Mouse (Mus musculus): ENCODE measurements around the gene Pik3cd. TPM values are rescaled to one million over a fixed set of nuclear protein-coding genes. Genes with fewer than 3 reads are reported as not detected.

Gene Pik3cd
- polyA plus RNA-seq, 1 experiment from 2014 or later = 5.5 TPM

DNA sequence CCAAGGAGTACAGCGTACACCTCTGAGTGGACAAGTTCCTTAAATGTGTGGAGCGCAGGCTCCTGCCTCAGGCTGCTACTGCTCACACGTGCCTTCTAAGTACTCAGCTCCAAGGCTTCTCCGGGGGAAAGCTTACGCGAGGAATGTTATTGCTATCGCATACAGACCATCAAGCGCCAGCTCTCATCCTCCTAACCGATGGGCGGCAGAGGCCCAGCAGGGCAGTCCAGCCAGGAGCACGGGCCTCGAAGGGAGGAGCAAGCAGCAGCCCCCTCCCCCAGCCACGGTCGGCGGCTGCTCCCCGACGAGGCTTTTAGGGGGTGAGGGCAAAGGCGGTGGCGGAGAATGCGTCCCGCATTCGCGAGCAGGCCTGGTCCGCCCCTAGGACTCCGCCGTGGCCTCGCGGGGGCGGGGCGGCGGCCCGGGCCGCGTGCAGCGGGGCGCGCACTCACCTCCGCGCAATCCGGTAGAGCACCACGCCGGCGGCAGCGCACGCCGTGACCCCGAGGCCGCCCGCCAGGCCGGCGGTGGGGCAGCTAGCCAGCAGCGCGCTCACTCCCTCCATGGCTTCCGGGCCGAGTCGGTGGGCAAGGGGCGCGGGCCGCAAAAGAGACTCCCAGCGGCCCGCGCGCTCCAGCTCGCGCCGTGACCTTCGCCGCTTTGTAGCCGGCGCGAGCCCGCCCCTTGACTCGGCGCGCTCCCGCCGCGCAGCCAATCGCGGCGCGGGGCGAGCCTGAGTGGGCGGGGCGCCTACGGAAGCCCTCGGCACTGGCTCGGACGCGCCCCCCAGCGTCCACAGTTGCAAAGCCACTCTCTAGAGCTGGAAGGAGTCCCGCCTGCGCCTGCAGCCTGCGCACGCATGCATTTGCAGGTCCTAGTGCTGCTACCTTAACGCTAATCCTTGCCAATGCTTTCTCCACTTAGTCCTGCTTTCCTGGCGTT, 35.3 kb upstream of the Pik3cd start, which contains the start of gene Tmem201:
Gene Tmem201, minus strand, starts transcription at position 662 of the 942 bp plus-strand sequence.
- under 1% methylated on average over 80 of the region's 97 CpGs for WGBS
- peaks cover 42% of the 10 kb centered on the region for H3K4me1 ChIP-seq (ENCODE audit: control insufficient read depth, insufficient read depth, low read length)
- peaks cover 8% of the 10 kb centered on the region; the same call in 1 of the 2 replicates for H3K36me3 ChIP-seq (ENCODE audit: control insufficient read depth, insufficient read depth, low read length)
- peak within 1 kb of the TSS; percentile 58 for H3K4me3 ChIP-seq (ENCODE audit: low read length)
- peak within 1 kb of the TSS; percentile 60; the same call in 1 of the 2 replicates for H3K27ac ChIP-seq (ENCODE audit: low read depth, low read length)
- no peaks in the 10 kb centered on the region for H3K9me3 ChIP-seq (ENCODE audit: control insufficient read depth, low read length)
- H3K4me2 ChIP-seq (replicated peaks; ENCODE audit: low read depth, low read length) = peak within 1 kb of the TSS; percentile 72
- peak within 1 kb of the TSS; percentile 81 for H3K9ac ChIP-seq (ENCODE audit: low read depth, low read length)
- no peaks in the 10 kb centered on the region for H3K27me3 ChIP-seq (ENCODE audit: control insufficient read depth, insufficient read depth, low read length)
- ATAC-seq (ENCODE audit: low FRiP score, low TSS enrichment) = peak; percentile 88

DNA sequence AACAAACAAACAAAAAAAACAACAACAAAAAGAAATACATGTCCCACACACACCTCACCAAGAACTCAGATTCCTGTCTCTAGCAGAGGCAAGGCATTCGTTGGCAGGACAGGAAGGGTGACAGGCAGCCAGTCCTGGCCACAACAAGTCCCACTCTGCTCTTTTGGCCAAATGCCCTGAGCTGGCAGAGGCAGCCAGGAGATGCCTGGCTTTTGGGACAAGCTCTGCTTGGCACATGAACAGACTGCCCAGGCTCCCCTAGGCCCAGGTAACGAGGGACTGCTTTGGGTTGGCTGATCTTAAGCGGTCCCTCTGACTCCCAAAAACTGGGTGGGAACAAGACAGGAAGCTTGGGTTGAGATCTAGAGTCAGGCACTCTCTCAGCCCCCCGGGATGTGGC, 34.2 kb upstream of the Pik3cd start:
- H3K27ac ChIP-seq (ENCODE audit: low read depth, low read length) = no peak overlapping the region
- 47% methylated on average over 4 of the region's 4 CpGs for WGBS
- peaks cover 46% of the 10 kb centered on the region for H3K4me1 ChIP-seq (ENCODE audit: control insufficient read depth, insufficient read depth, low read length)
- peaks cover 11% of the 10 kb centered on the region; the same call in 1 of the 2 replicates for H3K36me3 ChIP-seq (ENCODE audit: control insufficient read depth, insufficient read depth, low read length)
- no peak for ATAC-seq (ENCODE audit: low FRiP score, low TSS enrichment)
- H3K9me3 ChIP-seq (ENCODE audit: control insufficient read depth, low read length) = no peaks in the 10 kb centered on the region
- peak overlapping the region; percentile 58 for H3K4me3 ChIP-seq (ENCODE audit: low read length)
- H3K9ac ChIP-seq (ENCODE audit: low read depth, low read length) = peak overlapping the region; percentile 81
- peak overlapping the region; percentile 72 for H3K4me2 ChIP-seq (replicated peaks; ENCODE audit: low read depth, low read length)
- no peaks in the 10 kb centered on the region for H3K27me3 ChIP-seq (ENCODE audit: control insufficient read depth, insufficient read depth, low read length)

DNA sequence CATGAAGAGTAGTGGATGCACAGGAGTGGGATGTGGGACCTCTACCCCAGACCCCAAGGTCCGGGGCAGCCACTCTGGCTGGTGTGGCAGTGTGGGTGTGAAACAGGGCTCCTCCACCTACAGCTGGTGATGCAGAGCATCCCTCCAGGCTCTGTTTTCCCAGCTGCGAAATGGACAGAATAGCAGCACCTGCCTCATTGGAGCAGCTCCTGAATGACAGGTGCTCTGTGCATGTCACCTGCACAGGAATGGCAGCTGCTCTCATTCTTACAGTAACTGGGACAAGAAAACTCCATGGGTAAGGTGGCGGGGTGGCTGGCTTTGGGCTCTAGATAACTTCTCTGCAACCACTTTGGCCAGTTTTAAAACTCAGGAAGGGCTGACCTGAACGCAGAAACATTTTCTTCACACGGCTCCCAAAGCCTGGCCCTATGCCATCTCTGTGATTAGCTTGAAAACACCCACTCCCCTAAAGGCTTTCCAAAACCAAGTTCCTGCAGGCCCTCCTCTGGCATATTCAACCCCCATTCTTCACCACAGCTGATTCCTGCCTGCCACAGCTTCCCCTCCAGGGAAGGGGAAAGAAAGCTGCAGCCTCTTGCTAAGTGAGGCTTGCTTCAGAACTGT, 33.4 kb upstream of the Pik3cd start:
- Histone ChIP-seq H3K4me1 (ENCODE audit: control insufficient read depth, insufficient read depth, low read length) (peaks cover 50% of the 10 kb centered on the region), H3K9ac (ENCODE audit: low read depth, low read length) (no peak overlapping the region), H3K27ac (ENCODE audit: low read depth, low read length) (no peak overlapping the region), H3K36me3 (ENCODE audit: control insufficient read depth, insufficient read depth, low read length) (peaks cover 15% of the 10 kb centered on the region), H3K4me2 (replicated peaks; ENCODE audit: low read depth, low read length) (peak overlapping the region; percentile 72; the same call in 1 of the 2 replicates), H3K4me3 (ENCODE audit: low read length) (peak overlapping the region; percentile 58; the same call in 1 of the 2 replicates), H3K9me3 (ENCODE audit: control insufficient read depth, low read length) (no peaks in the 10 kb centered on the region), H3K27me3 (ENCODE audit: control insufficient read depth, insufficient read depth, low read length) (no peaks in the 10 kb centered on the region)
- WGBS = 74% methylated on average over 5 of the region's 5 CpGs
- ATAC-seq (ENCODE audit: low FRiP score, low TSS enrichment) = no peak

DNA sequence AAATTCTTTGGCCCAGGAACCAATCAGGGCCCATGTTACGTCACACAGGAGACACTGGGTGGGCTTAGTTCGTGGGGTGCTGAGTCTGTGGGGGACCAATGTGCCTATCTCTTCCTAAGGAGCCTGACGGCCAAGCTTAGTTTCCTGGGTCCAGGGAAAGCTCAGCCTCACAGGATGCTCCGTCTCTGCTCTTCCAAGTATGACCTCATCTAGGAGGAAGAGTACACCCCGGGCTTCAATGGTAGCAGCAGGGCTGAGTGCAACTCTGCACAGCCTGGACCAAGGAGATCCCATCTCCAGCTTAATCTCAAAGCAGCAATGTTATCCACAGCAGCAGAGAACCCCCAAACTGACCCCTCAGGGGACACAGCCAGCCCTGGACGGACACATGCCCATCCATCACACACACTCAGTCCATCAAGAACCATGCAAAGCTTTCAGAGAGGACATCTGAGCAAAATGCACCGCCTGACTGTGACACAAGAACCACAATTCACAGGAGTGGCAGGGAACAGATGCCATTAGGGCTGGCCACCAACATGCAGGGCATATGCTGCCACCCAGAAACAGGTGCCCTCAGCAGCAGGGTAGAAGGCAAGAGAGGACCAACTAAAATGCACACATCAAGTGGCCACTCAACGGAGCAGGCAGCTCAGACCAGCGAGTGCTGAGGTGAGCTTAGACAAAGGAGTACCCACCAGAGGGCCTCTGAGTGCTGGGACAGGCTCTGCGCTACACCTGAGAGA, 32.5 kb upstream of the Pik3cd start:
- no peaks in the 10 kb centered on the region for H3K27me3 ChIP-seq (ENCODE audit: control insufficient read depth, insufficient read depth, low read length)
- ATAC-seq (ENCODE audit: low FRiP score, low TSS enrichment) = no peak
- WGBS = 77% methylated on average over 10 of the region's 10 CpGs
- no peaks in the 10 kb centered on the region for H3K9me3 ChIP-seq (ENCODE audit: control insufficient read depth, low read length)
- H3K36me3 ChIP-seq (ENCODE audit: control insufficient read depth, insufficient read depth, low read length) = peaks cover 20% of the 10 kb centered on the region
- no peak overlapping the region for H3K4me3 ChIP-seq (ENCODE audit: low read length)
- no peak overlapping the region for H3K27ac ChIP-seq (ENCODE audit: low read depth, low read length)
- H3K9ac ChIP-seq (ENCODE audit: low read depth, low read length) = no peak overlapping the region
- H3K4me1 ChIP-seq (ENCODE audit: control insufficient read depth, insufficient read depth, low read length) = peaks cover 53% of the 10 kb centered on the region
- H3K4me2 ChIP-seq (replicated peaks; ENCODE audit: low read depth, low read length) = no peak overlapping the region

DNA sequence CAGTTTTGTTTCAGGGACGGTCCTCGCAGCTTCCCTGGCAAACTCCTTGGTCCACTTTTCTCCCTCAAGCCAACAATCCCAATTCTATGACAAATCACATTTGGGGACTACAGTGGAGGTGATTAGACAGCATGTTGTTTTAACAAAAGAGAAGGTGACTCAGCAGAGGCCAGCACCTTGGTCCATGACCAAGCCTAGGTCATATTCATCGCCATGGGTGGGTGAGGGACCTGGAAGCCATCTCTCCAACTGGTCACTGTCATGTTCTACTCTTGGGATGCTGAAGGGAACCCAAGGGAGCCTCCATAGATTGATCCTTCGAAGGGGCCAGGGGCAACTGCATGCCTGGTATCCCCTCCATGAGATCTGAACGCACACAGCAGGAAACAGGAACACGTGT, 31.9 kb upstream of the Pik3cd start:
- peaks cover 27% of the 10 kb centered on the region for H3K36me3 ChIP-seq (ENCODE audit: control insufficient read depth, insufficient read depth, low read length)
- 0 out of 2 replicates have a peak overlapping the region, but pooled peaks have one; percentile 37 for H3K9ac ChIP-seq (ENCODE audit: low read depth, low read length)
- no peak overlapping the region for H3K4me2 ChIP-seq (replicated peaks; ENCODE audit: low read depth, low read length)

DNA sequence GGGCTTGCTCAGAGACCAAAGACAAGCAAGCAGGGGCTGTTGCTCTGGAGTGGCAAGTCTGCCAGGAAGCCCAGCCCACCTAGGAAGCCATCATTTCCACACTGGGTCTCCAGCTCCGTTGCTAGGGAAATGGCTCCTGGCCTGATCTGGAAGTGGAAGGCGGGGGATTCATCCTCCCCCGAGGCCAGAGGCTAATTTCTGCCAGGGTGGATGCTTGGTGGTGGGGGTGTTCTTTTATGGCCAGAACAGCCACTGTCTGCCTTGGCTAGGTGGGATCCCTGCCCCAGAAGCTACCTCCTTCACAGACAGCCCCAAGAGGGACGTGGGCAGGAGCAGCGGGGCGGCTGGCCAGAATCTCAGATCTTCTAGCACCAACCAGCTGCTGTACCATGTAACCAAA, 31.4 kb upstream of the Pik3cd start:
- Histone ChIP-seq H3K9ac (ENCODE audit: low read depth, low read length) (0 out of 2 replicates have a peak overlapping the region, but pooled peaks have one; percentile 37), H3K4me3 (ENCODE audit: low read length) (no peak overlapping the region), H3K27me3 (ENCODE audit: control insufficient read depth, insufficient read depth, low read length) (no peaks in the 10 kb centered on the region), H3K27ac (ENCODE audit: low read depth, low read length) (peak overlapping the region; percentile 31; the same call in 1 of the 2 replicates), H3K36me3 (ENCODE audit: control insufficient read depth, insufficient read depth, low read length) (peaks cover 31% of the 10 kb centered on the region), H3K4me2 (replicated peaks; ENCODE audit: low read depth, low read length) (no peak overlapping the region; the same call in 1 of the 2 replicates), H3K4me1 (ENCODE audit: control insufficient read depth, insufficient read depth, low read length) (peaks cover 53% of the 10 kb centered on the region), H3K9me3 (ENCODE audit: control insufficient read depth, low read length) (no peaks in the 10 kb centered on the region)
- WGBS = 18% methylated on average over 6 of the region's 6 CpGs
- ATAC-seq (ENCODE audit: low FRiP score, low TSS enrichment) = no peak

More for the DNA sequence above, 31.9 kb upstream of the Pik3cd start:
- no peak for ATAC-seq (ENCODE audit: low FRiP score, low TSS enrichment)
- no peaks in the 10 kb centered on the region for H3K9me3 ChIP-seq (ENCODE audit: control insufficient read depth, low read length)
- 85% methylated on average over 6 of the region's 6 CpGs for WGBS
- peaks cover 53% of the 10 kb centered on the region for H3K4me1 ChIP-seq (ENCODE audit: control insufficient read depth, insufficient read depth, low read length)
- H3K4me3 ChIP-seq (ENCODE audit: low read length) = no peak overlapping the region
- H3K27me3 ChIP-seq (ENCODE audit: control insufficient read depth, insufficient read depth, low read length) = no peaks in the 10 kb centered on the region
- H3K27ac ChIP-seq (ENCODE audit: low read depth, low read length) = peak overlapping the region; percentile 31; the same call in 1 of the 2 replicates

DNA sequence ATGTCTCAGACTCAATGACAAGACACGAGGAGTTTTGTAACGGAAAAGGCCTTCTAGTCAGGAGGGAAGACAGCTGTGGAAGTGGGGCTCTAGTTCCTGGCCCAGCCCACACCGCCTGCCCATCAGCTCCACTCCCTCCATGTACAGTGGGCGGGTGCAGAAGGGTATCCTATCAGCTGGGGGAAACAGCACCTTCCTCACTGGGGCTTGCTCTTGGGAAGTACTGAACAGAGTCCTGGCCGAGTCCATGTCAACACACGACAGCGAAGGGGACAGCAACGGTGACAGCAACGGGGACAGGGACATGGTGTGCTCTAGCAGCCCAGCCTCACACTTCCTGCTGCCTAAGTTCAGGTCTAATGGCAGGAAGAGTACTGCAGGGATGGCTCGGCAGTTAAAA, 30.4 kb upstream of the Pik3cd start:
- Histone ChIP-seq H3K27ac (ENCODE audit: low read depth, low read length) (no peak overlapping the region), H3K36me3 (ENCODE audit: control insufficient read depth, insufficient read depth, low read length) (peaks cover 39% of the 10 kb centered on the region), H3K9ac (ENCODE audit: low read depth, low read length) (no peak overlapping the region), H3K4me2 (replicated peaks; ENCODE audit: low read depth, low read length) (no peak overlapping the region), H3K9me3 (ENCODE audit: control insufficient read depth, low read length) (no peaks in the 10 kb centered on the region), H3K4me3 (ENCODE audit: low read length) (no peak overlapping the region), H3K27me3 (ENCODE audit: control insufficient read depth, insufficient read depth, low read length) (no peaks in the 10 kb centered on the region), H3K4me1 (ENCODE audit: control insufficient read depth, insufficient read depth, low read length) (peaks cover 50% of the 10 kb centered on the region)
- ATAC-seq (ENCODE audit: low FRiP score, low TSS enrichment) = no peak
- WGBS = 63% methylated on average over 10 of the region's 10 CpGs

DNA sequence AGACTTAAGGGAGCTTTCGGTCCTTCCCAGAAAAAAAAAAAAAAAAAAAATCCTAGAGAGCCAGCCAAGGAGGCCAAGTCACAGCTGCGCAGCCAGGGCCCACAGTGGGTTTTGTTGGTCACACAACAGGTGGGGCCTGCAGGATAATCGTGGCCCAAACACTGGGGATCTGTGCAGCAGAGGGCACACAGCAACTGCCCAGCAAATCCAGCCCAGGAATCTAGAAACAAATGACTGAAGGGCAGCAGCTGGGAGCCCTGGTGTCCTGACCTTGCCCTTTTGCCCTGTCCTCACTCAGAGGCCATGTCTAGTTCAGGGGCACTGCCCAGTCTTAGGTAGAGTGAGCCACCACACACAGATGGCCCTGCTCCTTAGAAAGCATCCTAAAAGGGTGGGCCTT, 29.9 kb upstream of the Pik3cd start:
- Histone ChIP-seq H3K27me3 (ENCODE audit: control insufficient read depth, insufficient read depth, low read length) (no peaks in the 10 kb centered on the region), H3K4me3 (ENCODE audit: low read length) (no peak overlapping the region), H3K4me1 (ENCODE audit: control insufficient read depth, insufficient read depth, low read length) (peaks cover 50% of the 10 kb centered on the region), H3K36me3 (ENCODE audit: control insufficient read depth, insufficient read depth, low read length) (peaks cover 44% of the 10 kb centered on the region), H3K9me3 (ENCODE audit: control insufficient read depth, low read length) (no peaks in the 10 kb centered on the region), H3K4me2 (replicated peaks; ENCODE audit: low read depth, low read length) (no peak overlapping the region), H3K27ac (ENCODE audit: low read depth, low read length) (no peak overlapping the region), H3K9ac (ENCODE audit: low read depth, low read length) (no peak overlapping the region)
- WGBS = 90% methylated on average over 3 of the region's 3 CpGs
- no peak for ATAC-seq (ENCODE audit: low FRiP score, low TSS enrichment)

All from kidney, embryonic 14.5 days (tissue).